Mouse (Mus musculus): ENCODE measurements at regions not wholly inside any gene's neighbourhood (a gene's known extent, or its start where the extent isn't known, plus 50 kb on each side); places are given as distances from the start of the nearest gene placed in this dataset.
A peak's percentile ranks its signal among the peaks of the same experiment; 100 is the strongest.

DNA sequence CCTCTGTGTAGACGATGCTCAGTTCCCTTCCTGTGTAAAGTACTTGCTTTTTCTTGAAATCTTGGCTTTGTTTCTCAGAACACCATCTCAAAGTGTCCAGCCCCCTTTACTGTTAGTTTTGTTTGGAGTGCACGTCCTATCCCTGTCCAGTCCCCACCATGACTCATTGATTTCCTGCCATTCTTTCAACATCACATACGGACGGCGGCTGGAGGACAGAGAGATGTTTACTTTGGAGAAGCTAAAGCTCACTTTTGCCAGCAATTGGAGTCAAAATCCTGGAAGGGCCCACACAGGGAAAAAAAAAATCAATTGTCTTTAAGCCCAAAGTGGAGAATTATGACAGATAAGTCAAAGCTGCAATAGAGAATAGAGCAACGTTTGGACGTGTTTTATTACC, 51.8 kb downstream of the Gm5426 start:
- TF ChIP-seq POLR2A (IDR thresholded peaks at IDR 0.05; ENCODE audit: insufficient read depth, low read depth, low read length) (no peak), EP300 (IDR thresholded peaks at IDR 0.05; ENCODE audit: insufficient read depth, low read depth, low read length) (0 out of 2 replicates have a peak, but pooled peaks have one; percentile 25)
- no peak overlapping the region for H3K9ac ChIP-seq (ENCODE audit: low read depth, low read length)
- no peaks in the 10 kb centered on the region for H3K27me3 ChIP-seq (ENCODE audit: control insufficient read depth, insufficient read depth, low read length)
- H3K4me3 ChIP-seq: no peak overlapping the region
- H3K27ac ChIP-seq: peak overlapping the region; percentile 10; the same call in 1 of the 2 replicates
- H3K36me3 ChIP-seq (ENCODE audit: control insufficient read depth, insufficient read depth, low read length): no peaks in the 10 kb centered on the region; the same call in none of the 2 replicates
- WGBS: 30% methylated on average over 7 of the region's 7 CpGs
- intact Hi-C loops (cut with DNase I): no loop called here
- H3K79me2 ChIP-seq (replicated peaks; ENCODE audit: control insufficient read depth, insufficient read depth, low read length): no peaks in the 10 kb centered on the region
- peaks cover 8% of the 10 kb centered on the region for H3K4me1 ChIP-seq (ENCODE audit: control insufficient read depth, insufficient read depth, low read length)
- peak; percentile 44 to 75 for DNase-seq

DNA sequence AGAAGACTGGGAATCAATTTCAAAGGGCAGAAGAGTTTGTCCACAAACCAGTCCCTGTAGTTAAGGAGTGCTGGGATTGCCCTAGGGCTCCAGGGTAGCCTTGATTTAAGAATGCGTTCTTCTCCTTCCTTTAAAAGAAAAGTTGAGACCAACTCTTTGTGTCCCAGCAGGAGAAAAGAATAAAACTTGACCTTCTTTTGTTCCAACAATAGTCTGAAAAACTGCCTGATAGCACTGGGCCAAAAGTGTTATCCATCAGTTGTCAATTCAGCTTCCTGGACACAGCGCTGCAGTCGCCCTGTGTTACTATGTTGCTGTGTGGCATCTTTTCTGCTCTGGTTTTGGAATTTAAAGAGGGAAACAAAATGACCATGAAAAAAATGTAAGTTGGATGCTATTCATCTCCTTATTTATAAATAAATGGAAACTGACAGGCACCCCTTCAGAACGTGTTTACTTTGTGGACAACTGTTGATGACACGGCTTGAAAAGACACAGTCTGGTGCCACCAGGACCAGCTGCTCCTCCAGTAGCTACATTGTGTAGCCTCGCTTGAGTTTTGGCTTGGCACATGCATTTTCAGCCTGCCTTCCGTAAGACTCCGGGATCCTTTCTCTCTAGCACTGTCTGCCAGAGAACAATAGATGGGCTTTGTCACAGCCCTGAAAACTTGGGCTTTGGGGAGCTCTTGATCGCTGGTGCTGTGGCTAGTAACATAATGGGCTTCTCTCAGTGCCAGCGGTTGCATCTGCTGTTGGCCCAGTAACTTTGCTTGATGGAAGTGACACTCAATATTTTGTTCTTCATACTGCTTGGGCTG, 54.0 kb downstream of the Gm5426 start:
- Histone ChIP-seq H3K36me3 (ENCODE audit: control insufficient read depth, insufficient read depth, low read length) (no peaks in the 10 kb centered on the region; the same call in none of the 2 replicates), H3K79me2 (replicated peaks; ENCODE audit: control insufficient read depth, insufficient read depth, low read length) (no peaks in the 10 kb centered on the region), H3K4me1 (ENCODE audit: control insufficient read depth, insufficient read depth, low read length) (peaks cover 8% of the 10 kb centered on the region), H3K4me3 (no peak overlapping the region), H3K27ac (no peak overlapping the region), H3K9ac (ENCODE audit: low read depth, low read length) (no peak overlapping the region), H3K27me3 (ENCODE audit: control insufficient read depth, insufficient read depth, low read length) (no peaks in the 10 kb centered on the region)
- TF ChIP-seq CTCF (IDR thresholded peaks at IDR 0.05): no peak
- intact Hi-C loops (cut with DNase I): no loop called here
- no peak for DNase-seq
- WGBS: 50% methylated on average over 10 of the region's 10 CpGs

DNA sequence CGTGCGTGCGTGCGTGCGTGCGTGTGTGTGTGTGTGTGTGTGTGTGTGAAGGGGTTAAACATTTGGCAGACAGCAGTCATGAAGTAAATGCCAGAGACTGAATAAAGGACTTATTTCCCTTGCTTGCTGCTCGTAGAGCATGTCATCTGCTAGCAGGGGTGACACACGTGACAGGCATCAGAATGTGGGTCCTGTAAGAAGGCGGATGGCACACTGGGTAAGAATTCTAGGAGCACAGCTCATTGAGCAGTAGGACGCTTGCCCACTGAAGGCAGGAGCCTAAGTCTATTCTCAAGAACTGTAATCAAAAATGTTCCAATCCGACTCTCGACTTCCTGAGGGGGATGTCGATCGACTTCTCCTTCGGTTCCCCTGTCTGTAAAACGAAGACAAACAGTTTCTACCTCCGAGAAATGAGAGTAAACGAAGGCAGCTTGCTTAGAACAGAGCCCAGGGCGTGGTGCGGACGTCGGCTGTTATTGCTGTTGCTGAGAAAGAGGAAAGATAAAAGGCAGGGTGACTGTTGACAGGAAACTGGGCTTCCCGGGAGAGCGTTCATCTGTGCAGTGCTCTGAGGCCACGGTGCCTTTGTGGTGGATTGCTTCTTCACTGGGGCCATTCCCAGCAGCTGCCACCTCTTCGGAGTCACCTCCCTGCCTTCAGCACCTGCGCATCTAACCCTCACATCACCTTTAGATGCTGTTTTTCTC, 64.7 kb downstream of the Gm5426 start:
- 39% methylated on average over 27 of the region's 27 CpGs for WGBS
- Histone ChIP-seq H3K4me1 (ENCODE audit: control insufficient read depth, insufficient read depth, low read length) (no peaks in the 10 kb centered on the region; the same call in 1 of the 2 replicates), H3K27ac (no peak overlapping the region), H3K27me3 (ENCODE audit: control insufficient read depth, insufficient read depth, low read length) (no peaks in the 10 kb centered on the region), H3K9ac (ENCODE audit: low read depth, low read length) (no peak overlapping the region), H3K4me3 (peak overlapping the region; percentile 9; the same call in 1 of the 2 replicates), H3K36me3 (ENCODE audit: control insufficient read depth, insufficient read depth, low read length) (no peaks in the 10 kb centered on the region), H3K79me2 (replicated peaks; ENCODE audit: control insufficient read depth, insufficient read depth, low read length) (no peaks in the 10 kb centered on the region)
- TF ChIP-seq EP300 (IDR thresholded peaks at IDR 0.05; ENCODE audit: insufficient read depth, low read depth, low read length): no peak
- TF ChIP-seq CTCF (IDR thresholded peaks at IDR 0.05): no peak
- TF ChIP-seq POLR2A (IDR thresholded peaks at IDR 0.05; ENCODE audit: insufficient read depth, low read depth, low read length): no peak
- peak; percentile 24 to 48 for DNase-seq
- intact Hi-C loops (cut with DNase I): no loop called here

DNA sequence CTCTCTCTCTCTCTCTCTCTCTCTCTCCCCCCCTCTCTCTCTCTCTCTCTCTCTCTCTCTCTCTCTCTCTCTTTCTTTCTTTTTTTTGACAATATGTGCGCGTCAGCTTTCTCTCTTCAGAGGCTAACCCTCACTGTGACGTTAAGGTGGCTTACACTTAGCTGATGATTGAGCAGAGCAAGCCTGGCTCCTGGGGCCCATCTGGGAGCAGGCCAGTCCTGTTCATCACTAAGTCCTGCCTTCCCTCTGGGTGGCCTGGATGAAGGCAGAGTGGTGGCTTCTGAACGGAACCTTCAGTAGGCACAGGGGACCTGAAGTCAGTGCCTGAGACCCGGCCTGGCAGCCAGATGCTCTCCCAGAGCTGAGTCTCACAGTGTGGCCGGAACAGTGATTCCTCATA, 65.5 kb downstream of the Gm5426 start:
- intact Hi-C loops (cut with DNase I): no loop called here
- no peak overlapping the region for H3K27ac ChIP-seq
- H3K27me3 ChIP-seq (ENCODE audit: control insufficient read depth, insufficient read depth, low read length): no peaks in the 10 kb centered on the region
- 84% methylated on average over 6 of the region's 6 CpGs for WGBS
- no peaks in the 10 kb centered on the region for H3K36me3 ChIP-seq (ENCODE audit: control insufficient read depth, insufficient read depth, low read length)
- H3K4me3 ChIP-seq: no peak overlapping the region
- H3K79me2 ChIP-seq (replicated peaks; ENCODE audit: control insufficient read depth, insufficient read depth, low read length): no peaks in the 10 kb centered on the region
- no peak for DNase-seq
- TF ChIP-seq EP300 (IDR thresholded peaks at IDR 0.05; ENCODE audit: insufficient read depth, low read depth, low read length) (no peak), CTCF (IDR thresholded peaks at IDR 0.05) (no peak), POLR2A (IDR thresholded peaks at IDR 0.05; ENCODE audit: insufficient read depth, low read depth, low read length) (no peak)
- no peak overlapping the region for H3K9ac ChIP-seq (ENCODE audit: low read depth, low read length)
- H3K4me1 ChIP-seq (ENCODE audit: control insufficient read depth, insufficient read depth, low read length): no peaks in the 10 kb centered on the region; the same call in 1 of the 2 replicates

DNA sequence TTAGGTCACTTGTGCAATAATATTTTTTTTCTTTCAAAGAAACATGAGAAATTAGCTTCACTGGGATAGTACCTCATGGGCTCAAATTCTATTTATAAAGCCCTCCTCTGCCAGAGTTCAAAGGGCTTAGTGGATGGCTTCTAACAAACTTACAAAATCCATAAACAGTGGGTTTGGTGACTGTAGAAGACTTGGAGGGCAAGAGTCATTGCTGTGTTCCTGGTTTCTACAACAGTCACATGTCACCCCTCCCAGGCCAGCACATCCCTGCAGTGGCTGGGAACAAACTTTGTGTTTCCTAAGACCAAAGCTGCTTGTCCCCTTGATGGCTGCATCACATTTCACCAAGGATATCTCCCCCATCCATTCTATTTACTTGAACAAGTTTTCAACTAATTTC, 66.5 kb downstream of the Gm5426 start:
- Histone ChIP-seq H3K4me1 (ENCODE audit: control insufficient read depth, insufficient read depth, low read length) (no peaks in the 10 kb centered on the region; the same call in 1 of the 2 replicates), H3K4me3 (no peak overlapping the region), H3K27me3 (ENCODE audit: control insufficient read depth, insufficient read depth, low read length) (no peaks in the 10 kb centered on the region), H3K9ac (ENCODE audit: low read depth, low read length) (no peak overlapping the region), H3K27ac (no peak overlapping the region), H3K36me3 (ENCODE audit: control insufficient read depth, insufficient read depth, low read length) (no peaks in the 10 kb centered on the region), H3K79me2 (replicated peaks; ENCODE audit: control insufficient read depth, insufficient read depth, low read length) (no peaks in the 10 kb centered on the region)
- intact Hi-C loops (cut with DNase I): no loop called here
- DNase-seq: no peak
- no peak for TF ChIP-seq POLR2A (IDR thresholded peaks at IDR 0.05; ENCODE audit: insufficient read depth, low read depth, low read length)
- no peak for TF ChIP-seq EP300 (IDR thresholded peaks at IDR 0.05; ENCODE audit: insufficient read depth, low read depth, low read length)
- TF ChIP-seq CTCF (IDR thresholded peaks at IDR 0.05): no peak

DNA sequence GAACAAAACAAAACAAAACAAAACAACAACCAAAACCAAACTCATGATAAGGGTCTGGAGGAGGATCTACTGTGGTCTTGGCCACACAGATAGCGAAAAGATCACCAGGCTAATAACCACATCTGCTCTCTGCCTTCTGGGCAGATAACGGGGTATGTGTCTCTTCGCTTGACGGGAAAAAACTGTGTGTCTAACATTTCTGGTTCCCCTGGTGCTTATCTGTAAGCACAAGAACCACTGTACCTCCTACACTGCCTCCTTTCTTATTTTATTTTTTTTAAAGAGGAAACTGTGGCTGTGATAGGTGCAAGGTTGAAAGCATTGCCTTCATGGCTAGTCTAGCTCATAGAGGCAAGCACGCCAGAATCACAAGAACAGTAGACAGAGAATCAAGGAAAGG, 67.8 kb downstream of the Gm5426 start:
- H3K4me1 ChIP-seq (ENCODE audit: control insufficient read depth, insufficient read depth, low read length): no peaks in the 10 kb centered on the region; the same call in 1 of the 2 replicates
- DNase-seq: no peak
- H3K27me3 ChIP-seq (ENCODE audit: control insufficient read depth, insufficient read depth, low read length): no peaks in the 10 kb centered on the region
- H3K36me3 ChIP-seq (ENCODE audit: control insufficient read depth, insufficient read depth, low read length): no peaks in the 10 kb centered on the region
- H3K27ac ChIP-seq: no peak overlapping the region
- H3K9ac ChIP-seq (ENCODE audit: low read depth, low read length): no peak overlapping the region
- WGBS: 79% methylated on average over 5 of the region's 5 CpGs
- no peak overlapping the region for H3K4me3 ChIP-seq
- no peaks in the 10 kb centered on the region for H3K79me2 ChIP-seq (replicated peaks; ENCODE audit: control insufficient read depth, insufficient read depth, low read length)
- TF ChIP-seq CTCF (IDR thresholded peaks at IDR 0.05) (no peak), EP300 (IDR thresholded peaks at IDR 0.05; ENCODE audit: insufficient read depth, low read depth, low read length) (no peak), POLR2A (IDR thresholded peaks at IDR 0.05; ENCODE audit: insufficient read depth, low read depth, low read length) (no peak)
- intact Hi-C loops (cut with DNase I): no loop called here

All from heart, adult 2 months (tissue).